Mouse (Mus musculus) adrenal gland, postnatal 25 days (tissue): ENCODE results near the gene Srxn1. TPM values are rescaled to one million over a fixed set of nuclear protein-coding genes. Genes with fewer than 3 reads are reported as not detected.

Experiments
- DNase-seq: peaks from one replicate; pipeline ENCODE4 v3.0.0; 2021; ENCODE audit warnings: mixed read lengths
- total RNA-seq: library from RNA; stranded (reverse); gene quantifications from 2 replicates; pipeline ENCODE4 v1.2.3, GENCODE M21; 2021

The Srxn1 gene
- total RNA-seq, 1 experiment from 2014 or later = 131 TPM

DNA sequence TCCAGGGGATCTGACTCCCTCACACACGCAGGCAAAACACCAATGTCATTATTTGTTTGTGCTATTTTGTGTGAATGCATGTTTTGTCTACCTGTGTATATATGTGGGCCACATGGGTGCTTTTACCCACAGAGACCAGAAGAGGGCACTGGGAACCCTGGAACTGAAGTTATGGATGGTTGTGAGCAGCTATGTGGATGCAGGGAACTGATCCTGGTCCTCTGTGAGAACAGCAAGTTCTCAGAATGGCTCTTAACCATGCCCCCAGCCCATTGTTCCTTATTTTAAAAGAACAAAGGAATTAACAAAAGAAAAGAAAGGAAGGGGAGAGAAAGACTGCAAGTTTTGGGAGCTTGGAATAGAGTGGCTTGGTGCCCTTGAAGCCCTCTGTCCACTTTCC, 54.2 kb downstream of the Srxn1 start:
- DNase-seq = no peak

Other genes with a start within 250 kb of the Srxn1 start
- gene Angpt4, start 194.3 kb upstream of the Srxn1 start, total RNA-seq = not detected in 2 replicates
- 8.8 and 12.7 TPM in 2 replicates for gene Fam110a, start 125.3 kb upstream of the Srxn1 start, total RNA-seq
- 2.3 and 2.6 TPM in 2 replicates for gene Slc52a3, start 109.0 kb upstream of the Srxn1 start, total RNA-seq
- gene Scrt2, start 24.0 kb upstream of the Srxn1 start, total RNA-seq = 0.36 TPM in 1 of 2 replicates, not detected in the other
- gene Tcf15, start 38.0 kb downstream of the Srxn1 start, total RNA-seq = 3.6 and 5.0 TPM in 2 replicates
- 107 and 109 TPM in 2 replicates for gene Csnk2a1, start 121.3 kb downstream of the Srxn1 start, total RNA-seq
- 117 and 119 TPM in 2 replicates for gene Tbc1d20, start 188.3 kb downstream of the Srxn1 start, total RNA-seq
- gene Rbck1, start 227.1 kb downstream of the Srxn1 start, total RNA-seq = 113 and 126 TPM in 2 replicates
- 10.6 and 19.7 TPM in 2 replicates for gene Trib3, start 238.5 kb downstream of the Srxn1 start, total RNA-seq